Mouse (Mus musculus) CD4-positive, CD25-positive, alpha-beta regulatory T cell (primary cell): Measurements from ENCODE around the gene Nr1d2. TPM values are rescaled to one million over a fixed set of nuclear protein-coding genes. Genes with fewer than 3 reads are reported as not detected.

Source experiments
- polyA plus RNA-seq: library from polyadenylated mRNA; unstranded; fragments of 100-300 nt; shearing (Covaris generic); gene quantifications from one replicate; pipeline ENCODE4 v1.2.1, GENCODE M21; 2017

The Nr1d2 gene
- polyA plus RNA-seq: 30.8 TPM

GRCm38 (mm10) chr14:18238750-18239731, at the start of gene Nr1d2:
TSS of gene Nr1d2 (minus strand) at chr14:18239127.

GRCm38 (mm10) chr14:18270529-18271441, 31.9 kb upstream of the Nr1d2 start, which contains the start of the genes Nkiras1 and Rpl15:
TSS of gene Nkiras1 (plus strand) at chr14:18271136.
TSS of gene Rpl15 (minus strand) at chr14:18271391.

Other genes starting within 250 kb of the Nr1d2 start
- gene Nkiras1, start 32.0 kb upstream of the Nr1d2 start, polyA plus RNA-seq: 23.7 TPM
- gene Rpl15, start 32.3 kb upstream of the Nr1d2 start, polyA plus RNA-seq: 626 TPM
- gene Ube2e1, start 92.7 kb upstream of the Nr1d2 start, polyA plus RNA-seq: 92.6 TPM